Mouse (Mus musculus) liver, embryonic 16.5 days (tissue): ENCODE measurements around the gene Pla2g3. TPM values are rescaled to one million over a fixed set of nuclear protein-coding genes. Genes with fewer than 3 reads are reported as not detected.

Experiments used
- ATAC-seq: fragments of 200-750 bp; cut with Nextera tagmentation; 2 replicates; pipeline ENCODE4 v1.8.0; 2017; ENCODE audit warnings: low read depth, mild to moderate bottlenecking, moderate number of reproducible peaks, moderate library complexity
- H3K27ac ChIP-seq: fragments of 300-500 bp; sonication (generic); 2 replicates; pipeline ENCODE4 v1.5.1; 2014; ENCODE audit warnings: mild to moderate bottlenecking, low read length
- H3K27me3 ChIP-seq: fragments of 300-500 bp; sonication (generic); 2 replicates; pipeline ENCODE4 v1.6.1; 2014; ENCODE audit warnings: low read depth, low read length, mixed read lengths; ENCODE audit not compliant: control insufficient read depth, insufficient read depth
- H3K36me3 ChIP-seq: fragments of 300-500 bp; sonication (generic); 2 replicates; pipeline ENCODE4 v1.6.1; 2014; ENCODE audit warnings: mild to moderate bottlenecking; ENCODE audit not compliant: control insufficient read depth, insufficient read depth
- H3K4me1 ChIP-seq: fragments of 300-500 bp; sonication (generic); 2 replicates; pipeline ENCODE4 v1.6.1; 2014; ENCODE audit warnings: low read depth, low read length, mixed read lengths; ENCODE audit not compliant: control insufficient read depth
- H3K4me2 ChIP-seq: fragments of 300-500 bp; sonication (generic); 2 replicates; pipeline ENCODE4 v1.6.1; 2014; ENCODE audit warnings: low read depth, low read length, mixed read lengths
- H3K4me3 ChIP-seq: fragments of 300-500 bp; sonication (generic); 2 replicates; pipeline ENCODE4 v1.5.1; 2014; ENCODE audit warnings: low read depth, mild to moderate bottlenecking, low read length
- H3K9ac ChIP-seq: fragments of 300-500 bp; sonication (generic); 2 replicates; pipeline ENCODE4 v1.6.1; 2014; ENCODE audit warnings: low read depth, low read length
- H3K9me3 ChIP-seq: fragments of 300-500 bp; sonication (generic); replicated peaks from 2 replicates; pipeline ENCODE4 v1.6.1; 2016; ENCODE audit warnings: low read length; ENCODE audit not compliant: control insufficient read depth
- WGBS: fragments of 180-500 bp; shearing (Covaris S2); extraction: QIAGEN DNeasy Blood & Tissue Kit; methylation state at CpG from one replicate; pipeline ENCODE4 v1.1.7; 2014; ENCODE audit not compliant: insufficient replicate concordance; 5-methylcytosine and 5-hydroxymethylcytosine counted together
- polyA plus RNA-seq: library from polyadenylated mRNA; unstranded; fragments of >200 nt; fragmentation: Nextera tagmentation; extraction: Ambion mirVana; gene quantifications from 2 replicates; pipeline ENCODE4 v1.2.1, GENCODE M21; 2015

Gene Pla2g3
- polyA plus RNA-seq, 1 experiment from 2014 or later = 0.09 TPM

- H3K27ac ChIP-seq = no peak overlapping the region
- H3K9ac ChIP-seq = no peak overlapping the region
- ATAC-seq = no peak
- H3K4me2 ChIP-seq = no peak overlapping the region
- H3K27me3 ChIP-seq = no peaks in the 10 kb centered on the region
- peaks cover 16% of the 10 kb centered on the region for H3K4me1 ChIP-seq
- no peaks in the 10 kb centered on the region for H3K36me3 ChIP-seq
- 76% methylated on average over 3 of the region's 3 CpGs for WGBS
- H3K4me3 ChIP-seq = no peak overlapping the region
- no peaks in the 10 kb centered on the region for H3K9me3 ChIP-seq
Measured at GRCm38 (mm10) chr11:3454506-3454905, 33.6 kb upstream of the Pla2g3 start.

GRCm38 (mm10) chr11:3456354-3456753 is 31.7 kb upstream of the Pla2g3 start:
- no peaks in the 10 kb centered on the region for H3K27me3 ChIP-seq
- H3K9ac ChIP-seq = no peak overlapping the region
- H3K36me3 ChIP-seq = no peaks in the 10 kb centered on the region
- peaks cover 12% of the 10 kb centered on the region for H3K4me1 ChIP-seq
- H3K4me2 ChIP-seq = no peak overlapping the region
- WGBS = 10% methylated on average over 1 of the region's 1 CpGs
- no peak overlapping the region for H3K27ac ChIP-seq
- H3K9me3 ChIP-seq = no peaks in the 10 kb centered on the region
- no peak overlapping the region for H3K4me3 ChIP-seq
- no peak for ATAC-seq

DNA sequence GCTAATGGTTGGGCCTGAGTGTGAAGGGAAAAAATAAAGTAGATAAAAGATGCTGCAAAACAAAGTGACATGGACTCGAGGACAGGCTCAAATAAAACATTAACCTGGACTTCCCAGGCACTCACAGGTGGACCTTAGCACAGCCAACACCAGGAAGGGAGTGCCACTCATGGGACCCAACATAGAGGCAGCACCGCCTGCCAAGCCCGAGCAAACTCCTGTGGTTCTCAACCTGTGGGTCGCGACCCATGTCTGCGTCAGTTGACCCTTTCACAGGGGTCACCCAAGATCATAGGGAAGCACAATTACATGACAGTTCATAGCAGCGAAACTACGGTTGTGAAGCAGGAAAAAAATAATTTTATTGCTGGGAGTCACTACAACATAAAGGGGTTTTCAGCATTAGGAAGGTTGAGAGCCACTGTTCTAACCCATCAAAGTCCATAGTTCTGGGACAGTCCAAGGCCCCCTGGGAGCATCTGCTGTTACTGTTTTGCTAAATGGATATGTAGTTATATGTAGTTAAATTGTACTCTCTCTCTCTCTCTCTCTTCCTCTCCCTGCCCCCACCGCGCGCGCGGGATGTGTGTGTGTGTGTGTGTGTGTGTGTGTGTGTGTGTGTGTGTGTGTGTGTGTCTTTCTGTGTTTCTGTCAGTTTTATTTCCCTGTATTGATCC is 29.5 kb upstream of the Pla2g3 start:
- no peaks in the 10 kb centered on the region for H3K9me3 ChIP-seq
- peak overlapping the region; percentile 73 for H3K27ac ChIP-seq
- ATAC-seq = peak; percentile 84
- no peak overlapping the region for H3K4me3 ChIP-seq
- H3K27me3 ChIP-seq = no peaks in the 10 kb centered on the region
- H3K4me2 ChIP-seq = peak overlapping the region; percentile 10; the same call in 1 of the 2 replicates
- H3K4me1 ChIP-seq = peaks cover 4% of the 10 kb centered on the region; the same call in 1 of the 2 replicates
- H3K36me3 ChIP-seq = no peaks in the 10 kb centered on the region
- WGBS = 56% methylated on average over 13 of the region's 13 CpGs
- no peak overlapping the region for H3K9ac ChIP-seq

- Histone ChIP-seq H3K9me3 (no peaks in the 10 kb centered on the region), H3K4me3 (no peak overlapping the region), H3K4me1 (peaks cover 3% of the 10 kb centered on the region; the same call in 1 of the 2 replicates), H3K4me2 (no peak overlapping the region), H3K36me3 (no peaks in the 10 kb centered on the region), H3K27ac (peak overlapping the region; percentile 73), H3K27me3 (no peaks in the 10 kb centered on the region), H3K9ac (no peak overlapping the region)
- ATAC-seq = peak; percentile 45
- WGBS = 58% methylated on average over 2 of the region's 2 CpGs
Measured at GRCm38 (mm10) chr11:3459105-3459468, 29.0 kb upstream of the Pla2g3 start.

DNA sequence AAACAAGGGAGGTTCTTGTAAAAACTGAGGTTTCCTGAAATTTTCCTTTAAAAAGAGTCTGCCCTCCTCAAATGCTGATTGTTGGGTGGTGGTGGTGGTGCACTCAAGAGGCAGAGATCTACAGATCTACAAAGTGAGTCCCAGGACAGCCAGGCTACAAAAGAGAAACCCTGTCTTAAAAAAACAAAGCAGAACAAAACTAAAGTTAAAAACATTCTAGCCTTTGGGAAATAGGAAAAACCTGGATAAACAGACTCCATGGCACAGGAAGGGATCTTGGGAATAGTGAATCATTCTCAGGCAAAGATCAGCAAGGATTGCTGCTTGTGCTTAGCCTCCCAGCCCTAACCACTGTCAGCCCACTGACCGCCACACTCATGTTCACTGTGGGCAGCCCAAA is 25.2 kb upstream of the Pla2g3 start:
- WGBS = 75% methylated on average over 1 of the region's 1 CpGs
- no peaks in the 10 kb centered on the region for H3K27me3 ChIP-seq
- ATAC-seq = no peak
- no peaks in the 10 kb centered on the region for H3K4me1 ChIP-seq
- H3K9me3 ChIP-seq = no peaks in the 10 kb centered on the region
- no peak overlapping the region for H3K27ac ChIP-seq
- no peak overlapping the region for H3K9ac ChIP-seq
- no peak overlapping the region for H3K4me2 ChIP-seq
- H3K36me3 ChIP-seq = no peaks in the 10 kb centered on the region
- no peak overlapping the region for H3K4me3 ChIP-seq

GRCm38 (mm10) chr11:3471448-3471850 is 16.6 kb upstream of the Pla2g3 start:
- Histone ChIP-seq H3K9ac (no peak overlapping the region), H3K4me3 (no peak overlapping the region), H3K9me3 (no peaks in the 10 kb centered on the region), H3K27me3 (no peaks in the 10 kb centered on the region), H3K4me1 (no peaks in the 10 kb centered on the region), H3K36me3 (no peaks in the 10 kb centered on the region), H3K27ac (no peak overlapping the region), H3K4me2 (peak overlapping the region; percentile 21; the same call in 1 of the 2 replicates)
- 36% methylated on average over 11 of the region's 11 CpGs for WGBS
- ATAC-seq = no peak; the same call in 1 of the 2 replicates

GRCm38 (mm10) chr11:3472484-3472883 is 15.6 kb upstream of the Pla2g3 start:
- Histone ChIP-seq H3K36me3 (no peaks in the 10 kb centered on the region), H3K9ac (no peak overlapping the region), H3K4me2 (no peak overlapping the region), H3K4me1 (no peaks in the 10 kb centered on the region), H3K4me3 (no peak overlapping the region), H3K9me3 (no peaks in the 10 kb centered on the region), H3K27me3 (no peaks in the 10 kb centered on the region), H3K27ac (no peak overlapping the region)
- peak; percentile 59; the same call in 1 of the 2 replicates for ATAC-seq
- WGBS = 26% methylated on average over 1 of the region's 1 CpGs

- 43% methylated on average over 7 of the region's 7 CpGs for WGBS
Measured at GRCm38 (mm10) chr11:3474480-3475115, 13.5 kb upstream of the Pla2g3 start.

DNA sequence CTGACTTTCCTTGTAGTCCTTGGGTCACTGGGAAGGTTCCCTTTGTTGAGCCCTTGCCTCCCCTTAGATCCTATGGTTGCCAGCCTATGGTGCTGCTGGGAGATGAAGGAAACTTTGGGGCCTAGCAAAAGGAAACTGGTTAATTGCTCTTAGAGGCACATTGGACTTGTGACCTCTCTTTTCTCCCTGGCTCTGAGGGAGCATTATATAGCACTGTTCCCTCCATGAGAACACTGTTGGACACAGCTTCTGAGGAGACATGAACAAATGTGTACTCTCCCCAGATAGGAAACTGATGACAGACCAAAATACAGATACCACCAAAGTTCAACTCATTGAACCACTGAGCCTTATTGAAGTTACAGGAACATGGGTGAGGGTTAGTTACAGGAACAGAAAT is 12.6 kb upstream of the Pla2g3 start:
- no peak overlapping the region for H3K4me3 ChIP-seq
- H3K9ac ChIP-seq = no peak overlapping the region
- ATAC-seq = no peak
- no peak overlapping the region for H3K4me2 ChIP-seq
- H3K9me3 ChIP-seq = no peaks in the 10 kb centered on the region
- no peaks in the 10 kb centered on the region for H3K4me1 ChIP-seq
- H3K27ac ChIP-seq = no peak overlapping the region
- no peaks in the 10 kb centered on the region for H3K27me3 ChIP-seq
- no peaks in the 10 kb centered on the region for H3K36me3 ChIP-seq

More at GRCm38 (mm10) chr11:3474480-3475115, 13.5 kb upstream of the Pla2g3 start:
- H3K4me1 ChIP-seq = no peaks in the 10 kb centered on the region
- ATAC-seq = no peak
- no peaks in the 10 kb centered on the region for H3K36me3 ChIP-seq
- no peaks in the 10 kb centered on the region for H3K27me3 ChIP-seq
- no peak overlapping the region for H3K9ac ChIP-seq
- H3K4me2 ChIP-seq = no peak overlapping the region
- H3K4me3 ChIP-seq = no peak overlapping the region
- no peaks in the 10 kb centered on the region for H3K9me3 ChIP-seq
- no peak overlapping the region for H3K27ac ChIP-seq
